Mouse (Mus musculus): ENCODE results near the gene Gm11444. TPM values are rescaled to one million over a fixed set of nuclear protein-coding genes. Genes with fewer than 3 reads are reported as not detected.
A peak's percentile ranks its signal among the peaks of the same experiment; 100 is the strongest.

Gene Gm11444
- polyA plus RNA-seq, 1 experiment from 2014 or later, result not detected

- Histone ChIP-seq H3K9me3 (replicated peaks; ENCODE audit: control insufficient read depth, low read length) (no peaks in the 10 kb centered on the region), H3K4me1 (ENCODE audit: control insufficient read depth, insufficient read depth, low read length) (no peaks in the 10 kb centered on the region), H3K9ac (ENCODE audit: low read length) (no peak overlapping the region), H3K4me3 (ENCODE audit: low read length) (no peak overlapping the region), H3K36me3 (ENCODE audit: control insufficient read depth, insufficient read depth) (no peaks in the 10 kb centered on the region), H3K27me3 (ENCODE audit: control insufficient read depth, insufficient read depth, low read length) (peaks cover 70% of the 10 kb centered on the region), H3K27ac (ENCODE audit: low read length) (no peak overlapping the region), H3K4me2 (ENCODE audit: low read depth, low read length) (no peak overlapping the region)
- 71% methylated on average over 4 of the region's 4 CpGs for WGBS
- no peak for ATAC-seq (replicated peaks; ENCODE audit: extremely low read depth, insufficient read depth, low FRiP score)
These were observed 34.4 kb upstream of the Gm11444 start for GRCm38 (mm10) chr11:85884498-85884897.

GRCm38 (mm10) chr11:85876059-85876788, 26.1 kb upstream of the Gm11444 start:
- Histone ChIP-seq H3K9me3 (replicated peaks; ENCODE audit: control insufficient read depth, low read length) (no peaks in the 10 kb centered on the region), H3K4me2 (ENCODE audit: low read depth, low read length) (no peak overlapping the region), H3K9ac (ENCODE audit: low read length) (no peak overlapping the region), H3K27ac (ENCODE audit: low read length) (no peak overlapping the region), H3K36me3 (ENCODE audit: control insufficient read depth, insufficient read depth) (no peaks in the 10 kb centered on the region), H3K4me3 (ENCODE audit: low read length) (no peak overlapping the region), H3K27me3 (ENCODE audit: control insufficient read depth, insufficient read depth, low read length) (0 out of 2 replicates have a peak, but pooled peaks cover 5% of the 10 kb centered on the region), H3K4me1 (ENCODE audit: control insufficient read depth, insufficient read depth, low read length) (no peaks in the 10 kb centered on the region)
- 58% methylated on average over 24 of the region's 24 CpGs for WGBS
- ATAC-seq (replicated peaks; ENCODE audit: extremely low read depth, insufficient read depth, low FRiP score), result no peak

GRCm38 (mm10) chr11:85864363-85864762, 14.2 kb upstream of the Gm11444 start:
- Histone ChIP-seq H3K9me3 (replicated peaks; ENCODE audit: control insufficient read depth, low read length) (peaks cover 3% of the 10 kb centered on the region; the same call in 1 of the 2 replicates), H3K4me2 (ENCODE audit: low read depth, low read length) (no peak overlapping the region), H3K27me3 (ENCODE audit: control insufficient read depth, insufficient read depth, low read length) (no peaks in the 10 kb centered on the region), H3K36me3 (ENCODE audit: control insufficient read depth, insufficient read depth) (no peaks in the 10 kb centered on the region), H3K4me1 (ENCODE audit: control insufficient read depth, insufficient read depth, low read length) (no peaks in the 10 kb centered on the region), H3K4me3 (ENCODE audit: low read length) (no peak overlapping the region), H3K9ac (ENCODE audit: low read length) (no peak overlapping the region), H3K27ac (ENCODE audit: low read length) (no peak overlapping the region)
- ATAC-seq (replicated peaks; ENCODE audit: extremely low read depth, insufficient read depth, low FRiP score), result no peak
- WGBS, result 34% methylated on average over 7 of the region's 7 CpGs

- H3K27ac ChIP-seq (ENCODE audit: low read length), result no peak overlapping the region
- no peaks in the 10 kb centered on the region for H3K36me3 ChIP-seq (ENCODE audit: control insufficient read depth, insufficient read depth)
- no peaks in the 10 kb centered on the region for H3K27me3 ChIP-seq (ENCODE audit: control insufficient read depth, insufficient read depth, low read length)
- H3K4me3 ChIP-seq (ENCODE audit: low read length), result no peak overlapping the region
- no peak overlapping the region for H3K9ac ChIP-seq (ENCODE audit: low read length)
- H3K4me2 ChIP-seq (ENCODE audit: low read depth, low read length), result no peak overlapping the region
- no peak for ATAC-seq (replicated peaks; ENCODE audit: extremely low read depth, insufficient read depth, low FRiP score)
- no peaks in the 10 kb centered on the region for H3K4me1 ChIP-seq (ENCODE audit: control insufficient read depth, insufficient read depth, low read length)
- peaks cover 3% of the 10 kb centered on the region; the same call in 1 of the 2 replicates for H3K9me3 ChIP-seq (replicated peaks; ENCODE audit: control insufficient read depth, low read length)
- WGBS, result 41% methylated on average over 6 of the region's 6 CpGs
These were observed 8.0 kb upstream of the Gm11444 start for GRCm38 (mm10) chr11:85857997-85858698.

- no peaks in the 10 kb centered on the region for H3K36me3 ChIP-seq (ENCODE audit: control insufficient read depth, insufficient read depth)
- H3K4me1 ChIP-seq (ENCODE audit: control insufficient read depth, insufficient read depth, low read length), result no peaks in the 10 kb centered on the region
These were observed 625 bp upstream of the Gm11444 start for GRCm38 (mm10) chr11:85850758-85851157.

GRCm38 (mm10) chr11:85849037-85849436, 1.1 kb downstream of the Gm11444 start:
- Histone ChIP-seq H3K27ac (ENCODE audit: low read length) (no peak overlapping the region), H3K36me3 (ENCODE audit: control insufficient read depth, insufficient read depth) (no peaks in the 10 kb centered on the region), H3K9me3 (replicated peaks; ENCODE audit: control insufficient read depth, low read length) (no peaks in the 10 kb centered on the region), H3K27me3 (ENCODE audit: control insufficient read depth, insufficient read depth, low read length) (peaks cover 15% of the 10 kb centered on the region), H3K9ac (ENCODE audit: low read length) (peak overlapping the region; percentile 62; the same call in 1 of the 2 replicates), H3K4me1 (ENCODE audit: control insufficient read depth, insufficient read depth, low read length) (no peaks in the 10 kb centered on the region), H3K4me2 (ENCODE audit: low read depth, low read length) (peak overlapping the region; percentile 72), H3K4me3 (ENCODE audit: low read length) (peak overlapping the region; percentile 41)
- ATAC-seq (replicated peaks; ENCODE audit: extremely low read depth, insufficient read depth, low FRiP score), result peak; percentile 15; the same call in 1 of the 2 replicates
- 2% methylated on average over 21 of the region's 21 CpGs for WGBS

More at GRCm38 (mm10) chr11:85850758-85851157, 625 bp upstream of the Gm11444 start:
- H3K9me3 ChIP-seq (replicated peaks; ENCODE audit: control insufficient read depth, low read length), result no peaks in the 10 kb centered on the region
- ATAC-seq (replicated peaks; ENCODE audit: extremely low read depth, insufficient read depth, low FRiP score), result no peak
- no peak overlapping the region for H3K9ac ChIP-seq (ENCODE audit: low read length)
- no peak overlapping the region for H3K27ac ChIP-seq (ENCODE audit: low read length)
- no peak overlapping the region for H3K4me3 ChIP-seq (ENCODE audit: low read length)
- no peak overlapping the region for H3K4me2 ChIP-seq (ENCODE audit: low read depth, low read length)
- 38% methylated on average over 6 of the region's 6 CpGs for WGBS
- H3K27me3 ChIP-seq (ENCODE audit: control insufficient read depth, insufficient read depth, low read length), result peaks cover 5% of the 10 kb centered on the region

GRCm38 (mm10) chr11:85846509-85846908, 3.6 kb downstream of the Gm11444 start:
- H3K4me2 ChIP-seq (ENCODE audit: low read depth, low read length), result no peak overlapping the region
- H3K27me3 ChIP-seq (ENCODE audit: control insufficient read depth, insufficient read depth, low read length), result peaks cover 19% of the 10 kb centered on the region
- no peak overlapping the region for H3K9ac ChIP-seq (ENCODE audit: low read length)
- no peak for ATAC-seq (replicated peaks; ENCODE audit: extremely low read depth, insufficient read depth, low FRiP score)
- H3K4me3 ChIP-seq (ENCODE audit: low read length), result no peak overlapping the region
- no peaks in the 10 kb centered on the region for H3K36me3 ChIP-seq (ENCODE audit: control insufficient read depth, insufficient read depth)
- no peak overlapping the region for H3K27ac ChIP-seq (ENCODE audit: low read length)
- H3K4me1 ChIP-seq (ENCODE audit: control insufficient read depth, insufficient read depth, low read length), result peaks cover 15% of the 10 kb centered on the region
- WGBS, result 56% methylated on average over 4 of the region's 4 CpGs
- H3K9me3 ChIP-seq (replicated peaks; ENCODE audit: control insufficient read depth, low read length), result no peaks in the 10 kb centered on the region

GRCm38 (mm10) chr11:85845921-85846320, 4.2 kb downstream of the Gm11444 start:
- Histone ChIP-seq H3K27ac (ENCODE audit: low read length) (0 out of 2 replicates have a peak overlapping the region, but pooled peaks have one; percentile 4), H3K4me1 (ENCODE audit: control insufficient read depth, insufficient read depth, low read length) (peaks cover 15% of the 10 kb centered on the region), H3K36me3 (ENCODE audit: control insufficient read depth, insufficient read depth) (no peaks in the 10 kb centered on the region), H3K4me3 (ENCODE audit: low read length) (no peak overlapping the region), H3K4me2 (ENCODE audit: low read depth, low read length) (no peak overlapping the region), H3K9me3 (replicated peaks; ENCODE audit: control insufficient read depth, low read length) (no peaks in the 10 kb centered on the region), H3K9ac (ENCODE audit: low read length) (no peak overlapping the region), H3K27me3 (ENCODE audit: control insufficient read depth, insufficient read depth, low read length) (peaks cover 23% of the 10 kb centered on the region)
- WGBS, result 41% methylated on average over 5 of the region's 5 CpGs
- ATAC-seq (replicated peaks; ENCODE audit: extremely low read depth, insufficient read depth, low FRiP score), result no peak

GRCm38 (mm10) chr11:85844971-85845370, 5.2 kb downstream of the Gm11444 start:
- H3K9ac ChIP-seq (ENCODE audit: low read length), result no peak overlapping the region
- H3K36me3 ChIP-seq (ENCODE audit: control insufficient read depth, insufficient read depth), result no peaks in the 10 kb centered on the region
- no peaks in the 10 kb centered on the region for H3K9me3 ChIP-seq (replicated peaks; ENCODE audit: control insufficient read depth, low read length)
- H3K27ac ChIP-seq (ENCODE audit: low read length), result no peak overlapping the region
- no peak for ATAC-seq (replicated peaks; ENCODE audit: extremely low read depth, insufficient read depth, low FRiP score)
- H3K4me2 ChIP-seq (ENCODE audit: low read depth, low read length), result peak overlapping the region; percentile 91
- H3K27me3 ChIP-seq (ENCODE audit: control insufficient read depth, insufficient read depth, low read length), result peaks cover 30% of the 10 kb centered on the region
- WGBS, result 33% methylated on average over 5 of the region's 5 CpGs
- no peak overlapping the region for H3K4me3 ChIP-seq (ENCODE audit: low read length)
- H3K4me1 ChIP-seq (ENCODE audit: control insufficient read depth, insufficient read depth, low read length), result peaks cover 15% of the 10 kb centered on the region

Data from heart, embryonic 16.5 days (tissue).